Mouse (Mus musculus): ENCODE measurements around the gene Ezh1. TPM values are rescaled to one million over a fixed set of nuclear protein-coding genes. Genes with fewer than 3 reads are reported as not detected.

The Ezh1 gene
- polyA plus RNA-seq, 1 experiment from 2014 or later = 18.6 TPM

GRCm38 (mm10) chr11:101199555-101199954 lies 26.7 kb downstream of the Ezh1 start:
- TF ChIP-seq CTCF (IDR thresholded peaks at IDR 0.05; ENCODE audit: low read depth) = no peak
- no peaks in the 10 kb centered on the region for H3K4me1 ChIP-seq (replicated peaks; ENCODE audit: insufficient read depth, low read length)
- H3K4me2 ChIP-seq (ENCODE audit: low read length) = no peak overlapping the region
- peaks cover 77% of the 10 kb centered on the region for H3K36me3 ChIP-seq (ENCODE audit: insufficient read depth, low read length)
- H3K9ac ChIP-seq (ENCODE audit: low read depth, low read length) = no peak overlapping the region
- H3K9me3 ChIP-seq (replicated peaks; ENCODE audit: low read length) = no peaks in the 10 kb centered on the region
- H3K4me3 ChIP-seq (replicated peaks; ENCODE audit: low read depth, low read length) = no peak overlapping the region
- no peak for DNase-seq (ENCODE audit: low spot score)
- no peaks in the 10 kb centered on the region for H3K27me3 ChIP-seq (ENCODE audit: insufficient read depth, low read length)
- H3K27ac ChIP-seq = no peak overlapping the region
- 96% methylated on average over 3 of the region's 3 CpGs for WGBS
- ATAC-seq (replicated peaks; ENCODE audit: low FRiP score, low read depth) = no peak

- Histone ChIP-seq H3K27me3 (ENCODE audit: insufficient read depth, low read length) (no peaks in the 10 kb centered on the region), H3K9me3 (replicated peaks; ENCODE audit: low read length) (no peaks in the 10 kb centered on the region), H3K4me2 (ENCODE audit: low read length) (no peak overlapping the region), H3K4me1 (replicated peaks; ENCODE audit: insufficient read depth, low read length) (0 out of 2 replicates have a peak, but pooled peaks cover 4% of the 10 kb centered on the region), H3K36me3 (ENCODE audit: insufficient read depth, low read length) (peaks cover 71% of the 10 kb centered on the region), H3K4me3 (replicated peaks; ENCODE audit: low read depth, low read length) (no peak overlapping the region), H3K27ac (no peak overlapping the region), H3K9ac (ENCODE audit: low read depth, low read length) (no peak overlapping the region)
- DNase-seq (ENCODE audit: low spot score) (no peak), ATAC-seq (replicated peaks; ENCODE audit: low FRiP score, low read depth) (no peak)
- no peak for TF ChIP-seq CTCF (IDR thresholded peaks at IDR 0.05; ENCODE audit: low read depth)
- 88% methylated on average over 8 of the region's 8 CpGs for WGBS
Measured at GRCm38 (mm10) chr11:101196175-101196574, 30.1 kb downstream of the Ezh1 start.

- H3K27ac ChIP-seq = no peak overlapping the region
- H3K9ac ChIP-seq (ENCODE audit: low read depth, low read length) = no peak overlapping the region
- H3K4me1 ChIP-seq (replicated peaks; ENCODE audit: insufficient read depth, low read length) = 0 out of 2 replicates have a peak, but pooled peaks cover 11% of the 10 kb centered on the region
- no peak for TF ChIP-seq CTCF (IDR thresholded peaks at IDR 0.05; ENCODE audit: low read depth)
- no peak overlapping the region for H3K4me3 ChIP-seq (replicated peaks; ENCODE audit: low read depth, low read length)
- DNase-seq (ENCODE audit: low spot score) (no peak), ATAC-seq (replicated peaks; ENCODE audit: low FRiP score, low read depth) (no peak)
- H3K9me3 ChIP-seq (replicated peaks; ENCODE audit: low read length) = no peaks in the 10 kb centered on the region
- no peaks in the 10 kb centered on the region for H3K27me3 ChIP-seq (ENCODE audit: insufficient read depth, low read length)
- WGBS = 84% methylated on average over 8 of the region's 8 CpGs
- no peak overlapping the region for H3K4me2 ChIP-seq (ENCODE audit: low read length)
- H3K36me3 ChIP-seq (ENCODE audit: insufficient read depth, low read length) = peaks cover 68% of the 10 kb centered on the region
Measured at GRCm38 (mm10) chr11:101195571-101195970, 30.7 kb downstream of the Ezh1 start.

- Histone ChIP-seq H3K4me1 (replicated peaks; ENCODE audit: insufficient read depth, low read length) (0 out of 2 replicates have a peak, but pooled peaks cover 14% of the 10 kb centered on the region), H3K9me3 (replicated peaks; ENCODE audit: low read length) (no peaks in the 10 kb centered on the region), H3K4me3 (replicated peaks; ENCODE audit: low read depth, low read length) (no peak overlapping the region), H3K27me3 (ENCODE audit: insufficient read depth, low read length) (no peaks in the 10 kb centered on the region), H3K9ac (ENCODE audit: low read depth, low read length) (no peak overlapping the region), H3K4me2 (ENCODE audit: low read length) (no peak overlapping the region), H3K36me3 (ENCODE audit: insufficient read depth, low read length) (peaks cover 63% of the 10 kb centered on the region), H3K27ac (no peak overlapping the region)
- DNase-seq (ENCODE audit: low spot score) (no peak), ATAC-seq (replicated peaks; ENCODE audit: low FRiP score, low read depth) (no peak)
- no peak for TF ChIP-seq CTCF (IDR thresholded peaks at IDR 0.05; ENCODE audit: low read depth)
- 64% methylated on average over 1 of the region's 1 CpGs for WGBS
Measured at GRCm38 (mm10) chr11:101195101-101195500, 31.2 kb downstream of the Ezh1 start.

- H3K4me1 ChIP-seq (replicated peaks; ENCODE audit: insufficient read depth, low read length) = 0 out of 2 replicates have a peak, but pooled peaks cover 14% of the 10 kb centered on the region
- 73% methylated on average over 6 of the region's 6 CpGs for WGBS
- H3K27me3 ChIP-seq (ENCODE audit: insufficient read depth, low read length) = no peaks in the 10 kb centered on the region
- ATAC-seq (replicated peaks; ENCODE audit: low FRiP score, low read depth) (no peak), DNase-seq (ENCODE audit: low spot score) (no peak)
- no peak overlapping the region for H3K4me2 ChIP-seq (ENCODE audit: low read length)
- no peaks in the 10 kb centered on the region for H3K9me3 ChIP-seq (replicated peaks; ENCODE audit: low read length)
- no peak overlapping the region for H3K9ac ChIP-seq (ENCODE audit: low read depth, low read length)
- no peak overlapping the region for H3K27ac ChIP-seq
- TF ChIP-seq CTCF (IDR thresholded peaks at IDR 0.05; ENCODE audit: low read depth) = no peak
- H3K36me3 ChIP-seq (ENCODE audit: insufficient read depth, low read length) = peaks cover 59% of the 10 kb centered on the region
- H3K4me3 ChIP-seq (replicated peaks; ENCODE audit: low read depth, low read length) = no peak overlapping the region
Measured at GRCm38 (mm10) chr11:101194643-101195042, 31.6 kb downstream of the Ezh1 start.

GRCm38 (mm10) chr11:101194137-101194536 lies 32.1 kb downstream of the Ezh1 start:
- no peaks in the 10 kb centered on the region for H3K9me3 ChIP-seq (replicated peaks; ENCODE audit: low read length)
- DNase-seq (ENCODE audit: low spot score) (no peak), ATAC-seq (replicated peaks; ENCODE audit: low FRiP score, low read depth) (no peak)
- H3K9ac ChIP-seq (ENCODE audit: low read depth, low read length) = no peak overlapping the region
- no peak overlapping the region for H3K4me3 ChIP-seq (replicated peaks; ENCODE audit: low read depth, low read length)
- H3K4me2 ChIP-seq (ENCODE audit: low read length) = no peak overlapping the region
- H3K27ac ChIP-seq = no peak overlapping the region
- H3K4me1 ChIP-seq (replicated peaks; ENCODE audit: insufficient read depth, low read length) = 0 out of 2 replicates have a peak, but pooled peaks cover 15% of the 10 kb centered on the region
- peaks cover 54% of the 10 kb centered on the region for H3K36me3 ChIP-seq (ENCODE audit: insufficient read depth, low read length)
- 69% methylated on average over 5 of the region's 5 CpGs for WGBS
- no peak for TF ChIP-seq CTCF (IDR thresholded peaks at IDR 0.05; ENCODE audit: low read depth)
- H3K27me3 ChIP-seq (ENCODE audit: insufficient read depth, low read length) = no peaks in the 10 kb centered on the region

GRCm38 (mm10) chr11:101193076-101193475 lies 33.2 kb downstream of the Ezh1 start:
- no peak for TF ChIP-seq CTCF (IDR thresholded peaks at IDR 0.05; ENCODE audit: low read depth)
- 94% methylated on average over 7 of the region's 7 CpGs for WGBS
- ATAC-seq (replicated peaks; ENCODE audit: low FRiP score, low read depth) (no peak), DNase-seq (ENCODE audit: low spot score) (no peak)
- Histone ChIP-seq H3K4me1 (replicated peaks; ENCODE audit: insufficient read depth, low read length) (0 out of 2 replicates have a peak, but pooled peaks cover 20% of the 10 kb centered on the region), H3K36me3 (ENCODE audit: insufficient read depth, low read length) (peaks cover 43% of the 10 kb centered on the region), H3K4me3 (replicated peaks; ENCODE audit: low read depth, low read length) (no peak overlapping the region), H3K9ac (ENCODE audit: low read depth, low read length) (no peak overlapping the region), H3K27me3 (ENCODE audit: insufficient read depth, low read length) (no peaks in the 10 kb centered on the region), H3K4me2 (ENCODE audit: low read length) (no peak overlapping the region), H3K9me3 (replicated peaks; ENCODE audit: low read length) (no peaks in the 10 kb centered on the region), H3K27ac (no peak overlapping the region)

Data from kidney, postnatal 0 days (tissue).